Mouse (Mus musculus) gastrocnemius, adult 2 months (tissue): ENCODE measurements around the gene Gm45261. TPM values are rescaled to one million over a fixed set of nuclear protein-coding genes. Genes with fewer than 3 reads are reported as not detected.

Source experiments
- DNase-seq: peaks from one replicate; pipeline ENCODE4 v3.0.0; 2022
- H3K27ac ChIP-seq: fragments of 200-600 bp; 2 replicates; pipeline ENCODE4 v1.8.1; 2022; ENCODE audit warnings: mild to moderate bottlenecking
- H3K4me3 ChIP-seq: fragments of 200-600 bp; 2 replicates; pipeline ENCODE4 v1.8.1; 2022; ENCODE audit warnings: mild to moderate bottlenecking, moderate library complexity
- CTCF ChIP-seq: fragments of 200-600 bp; IDR thresholded peaks from 2 replicates; pipeline ENCODE4 v1.8.1; 2022; ENCODE audit warnings: antibody characterized with exemption, mild to moderate bottlenecking, moderate library complexity
- intact Hi-C: fragments of 180-260 bp; cut with DNase I; formaldehyde crosslinking; loops from one replicate; pipeline ENCODE4 v1.15.1; 2025
- long read RNA-seq, 2 experiments: library from polyadenylated mRNA; stranded (forward); transcript quantifications; one replicate each; pipeline ENCODE4 v2.0.0; 2021
- total RNA-seq, 2 experiments: library from RNA; stranded (reverse); gene quantifications; 2 replicates each; pipeline ENCODE4 v1.2.3; 2021

Gene Gm45261
- not detected for total RNA-seq
- long read RNA-seq, experiment 1 = 0 reads
- long read RNA-seq, experiment 2 = 0 reads

- intact Hi-C loops = no loop called here
- TF ChIP-seq CTCF = no peak
- no peak for DNase-seq
- Histone ChIP-seq H3K4me3 (no peak within 1 kb of the TSS), H3K27ac (no peak within 1 kb of the TSS)
Observed at GRCm38 (mm10) chr1:80461348-80461747, at the start of gene Gm45261. Gene Gm45261, minus strand, starts transcription at chr1:80461448.

GRCm38 (mm10) chr1:80504757-80505156, 43.5 kb upstream of the Gm45261 start:
- no peak for DNase-seq
- TF ChIP-seq CTCF = peak; percentile 48
- intact Hi-C loops = no loop called here
- no peak overlapping the region for H3K4me3 ChIP-seq
- H3K27ac ChIP-seq = no peak overlapping the region

- no peak for DNase-seq
- Histone ChIP-seq H3K27ac (no peak overlapping the region), H3K4me3 (no peak overlapping the region)
- intact Hi-C loops = no loop called here
- TF ChIP-seq CTCF = no peak
Observed at GRCm38 (mm10) chr1:80504081-80504480, 42.8 kb upstream of the Gm45261 start.

- H3K27ac ChIP-seq = no peak overlapping the region
- no peak for TF ChIP-seq CTCF
- no peak for DNase-seq
- no peak overlapping the region for H3K4me3 ChIP-seq
- intact Hi-C loops = no loop called here
Observed at GRCm38 (mm10) chr1:80502456-80503165, 41.4 kb upstream of the Gm45261 start.

GRCm38 (mm10) chr1:80499264-80499663, 38.0 kb upstream of the Gm45261 start:
- no peak for TF ChIP-seq CTCF
- intact Hi-C loops = no loop called here
- Histone ChIP-seq H3K4me3 (no peak overlapping the region), H3K27ac (no peak overlapping the region)
- no peak for DNase-seq

GRCm38 (mm10) chr1:80496360-80496759, 35.1 kb upstream of the Gm45261 start:
- no peak overlapping the region for H3K27ac ChIP-seq
- intact Hi-C loops = no loop called here
- TF ChIP-seq CTCF = no peak
- H3K4me3 ChIP-seq = no peak overlapping the region
- DNase-seq = no peak

GRCm38 (mm10) chr1:80483419-80483818, 22.2 kb upstream of the Gm45261 start:
- DNase-seq = no peak

GRCm38 (mm10) chr1:80474942-80475341, 13.7 kb upstream of the Gm45261 start:
- no peak for TF ChIP-seq CTCF
- DNase-seq = no peak
- H3K27ac ChIP-seq = no peak overlapping the region
- intact Hi-C loops = no loop called here
- H3K4me3 ChIP-seq = no peak overlapping the region

More at GRCm38 (mm10) chr1:80483419-80483818, 22.2 kb upstream of the Gm45261 start:
- no peak overlapping the region; the same call in 1 of the 2 replicates for H3K27ac ChIP-seq
- TF ChIP-seq CTCF = no peak
- intact Hi-C loops = no loop called here
- H3K4me3 ChIP-seq = no peak overlapping the region

GRCm38 (mm10) chr1:80472395-80472794, 11.1 kb upstream of the Gm45261 start:
- no peak for DNase-seq
- intact Hi-C loops = no loop called here
- no peak for TF ChIP-seq CTCF
- Histone ChIP-seq H3K4me3 (no peak overlapping the region), H3K27ac (no peak overlapping the region)

GRCm38 (mm10) chr1:80459923-80460322, 1.3 kb downstream of the Gm45261 start:
- DNase-seq = no peak
- H3K4me3 ChIP-seq = no peak overlapping the region
- H3K27ac ChIP-seq = no peak overlapping the region
- TF ChIP-seq CTCF = no peak
- intact Hi-C loops = no loop called here

GRCm38 (mm10) chr1:80459477-80459876, 1.8 kb downstream of the Gm45261 start:
- TF ChIP-seq CTCF = no peak
- no peak for DNase-seq
- H3K27ac ChIP-seq = no peak overlapping the region
- intact Hi-C loops = no loop called here
- H3K4me3 ChIP-seq = no peak overlapping the region

- H3K4me3 ChIP-seq = no peak overlapping the region
- no peak for TF ChIP-seq CTCF
- intact Hi-C loops = no loop called here
- no peak for DNase-seq
- H3K27ac ChIP-seq = no peak overlapping the region
Observed at GRCm38 (mm10) chr1:80453971-80454370, 7.3 kb downstream of the Gm45261 start.

GRCm38 (mm10) chr1:80451914-80452549, 9.2 kb downstream of the Gm45261 start:
- Histone ChIP-seq H3K27ac (no peak overlapping the region), H3K4me3 (no peak overlapping the region)
- TF ChIP-seq CTCF = no peak
- intact Hi-C loops = no loop called here
- DNase-seq = no peak

- DNase-seq = no peak
- Histone ChIP-seq H3K27ac (no peak overlapping the region), H3K4me3 (no peak overlapping the region)
- TF ChIP-seq CTCF = no peak
- intact Hi-C loops = no loop called here
Observed at GRCm38 (mm10) chr1:80447554-80447953, 13.7 kb downstream of the Gm45261 start.
